Mouse (Mus musculus): ENCODE measurements around the gene Itpr2. TPM values are rescaled to one million over a fixed set of nuclear protein-coding genes. Genes with fewer than 3 reads are reported as not detected.

Itpr2 gene
- polyA plus RNA-seq, 1 experiment from 2014 or later, result 31.2 TPM

- H3K9ac ChIP-seq, result no peak overlapping the region
- no peak overlapping the region for H3K4me3 ChIP-seq
- peaks cover 19% of the 10 kb centered on the region for H3K4me1 ChIP-seq
- H3K4me2 ChIP-seq, result no peak overlapping the region
- no peaks in the 10 kb centered on the region for H3K27me3 ChIP-seq (replicated peaks)
- H3K9me3 ChIP-seq, result no peaks in the 10 kb centered on the region
- H3K36me3 ChIP-seq, result peaks cover 14% of the 10 kb centered on the region
- ATAC-seq (ENCODE audit: extremely low read depth, insufficient number of reproducible peaks, low FRiP score, low TSS enrichment), result no peak
- no peak overlapping the region for H3K27ac ChIP-seq (replicated peaks)
- WGBS, result 73% methylated on average over 3 of the region's 3 CpGs
These were observed 196.0 kb downstream of the Itpr2 start for GRCm38 (mm10) chr6:146305995-146306394.

- Histone ChIP-seq H3K9me3 (no peaks in the 10 kb centered on the region), H3K4me1 (peaks cover 17% of the 10 kb centered on the region), H3K4me2 (no peak overlapping the region), H3K4me3 (no peak overlapping the region), H3K36me3 (peaks cover 12% of the 10 kb centered on the region; the same call in 1 of the 2 replicates), H3K27me3 (replicated peaks) (no peaks in the 10 kb centered on the region), H3K9ac (no peak overlapping the region), H3K27ac (replicated peaks) (no peak overlapping the region)
- no peak for ATAC-seq (ENCODE audit: extremely low read depth, insufficient number of reproducible peaks, low FRiP score, low TSS enrichment)
- 94% methylated on average over 11 of the region's 11 CpGs for WGBS
These were observed 197.9 kb downstream of the Itpr2 start for GRCm38 (mm10) chr6:146304088-146304487.

- no peaks in the 10 kb centered on the region for H3K27me3 ChIP-seq (replicated peaks)
- H3K4me2 ChIP-seq, result no peak overlapping the region
- H3K9ac ChIP-seq, result no peak overlapping the region
- peaks cover 5% of the 10 kb centered on the region; the same call in 1 of the 2 replicates for H3K9me3 ChIP-seq
- H3K27ac ChIP-seq (replicated peaks), result no peak overlapping the region
- H3K4me3 ChIP-seq, result no peak overlapping the region
- H3K4me1 ChIP-seq, result peaks cover 17% of the 10 kb centered on the region
- ATAC-seq (ENCODE audit: extremely low read depth, insufficient number of reproducible peaks, low FRiP score, low TSS enrichment), result no peak
- H3K36me3 ChIP-seq, result peaks cover 18% of the 10 kb centered on the region; the same call in 1 of the 2 replicates
- WGBS, result 64% methylated on average over 2 of the region's 2 CpGs
These were observed 198.7 kb downstream of the Itpr2 start for GRCm38 (mm10) chr6:146303336-146303735.

GRCm38 (mm10) chr6:146302574-146303130 is 199.4 kb downstream of the Itpr2 start:
- ATAC-seq (ENCODE audit: extremely low read depth, insufficient number of reproducible peaks, low FRiP score, low TSS enrichment), result no peak
- no peak overlapping the region for H3K9ac ChIP-seq
- no peak overlapping the region for H3K27ac ChIP-seq (replicated peaks)
- 84% methylated on average over 8 of the region's 8 CpGs for WGBS
- peaks cover 18% of the 10 kb centered on the region; the same call in 1 of the 2 replicates for H3K36me3 ChIP-seq
- no peak overlapping the region for H3K4me2 ChIP-seq
- H3K9me3 ChIP-seq, result peaks cover 5% of the 10 kb centered on the region; the same call in 1 of the 2 replicates
- no peaks in the 10 kb centered on the region for H3K27me3 ChIP-seq (replicated peaks)
- H3K4me1 ChIP-seq, result peaks cover 17% of the 10 kb centered on the region
- H3K4me3 ChIP-seq, result no peak overlapping the region

- Histone ChIP-seq H3K27me3 (replicated peaks) (no peaks in the 10 kb centered on the region), H3K9ac (no peak overlapping the region), H3K9me3 (peaks cover 5% of the 10 kb centered on the region; the same call in 1 of the 2 replicates), H3K4me1 (peaks cover 17% of the 10 kb centered on the region), H3K36me3 (peaks cover 15% of the 10 kb centered on the region; the same call in 1 of the 2 replicates), H3K4me3 (no peak overlapping the region), H3K27ac (replicated peaks) (no peak overlapping the region), H3K4me2 (no peak overlapping the region)
- no peak for ATAC-seq (ENCODE audit: extremely low read depth, insufficient number of reproducible peaks, low FRiP score, low TSS enrichment)
- 65% methylated on average over 3 of the region's 3 CpGs for WGBS
These were observed 199.9 kb downstream of the Itpr2 start for GRCm38 (mm10) chr6:146302101-146302500.

GRCm38 (mm10) chr6:146300961-146301360 is 201.1 kb downstream of the Itpr2 start:
- H3K27me3 ChIP-seq (replicated peaks), result no peaks in the 10 kb centered on the region
- H3K9me3 ChIP-seq, result peaks cover 5% of the 10 kb centered on the region; the same call in 1 of the 2 replicates
- no peak overlapping the region for H3K27ac ChIP-seq (replicated peaks)
- peaks cover 17% of the 10 kb centered on the region for H3K4me1 ChIP-seq
- no peak overlapping the region for H3K9ac ChIP-seq
- ATAC-seq (ENCODE audit: extremely low read depth, insufficient number of reproducible peaks, low FRiP score, low TSS enrichment), result no peak
- no peak overlapping the region for H3K4me3 ChIP-seq
- H3K36me3 ChIP-seq, result peaks cover 18% of the 10 kb centered on the region
- H3K4me2 ChIP-seq, result no peak overlapping the region

GRCm38 (mm10) chr6:146298712-146299111 is 203.3 kb downstream of the Itpr2 start:
- Histone ChIP-seq H3K27me3 (replicated peaks) (no peaks in the 10 kb centered on the region), H3K9me3 (peaks cover 5% of the 10 kb centered on the region; the same call in 1 of the 2 replicates), H3K9ac (no peak overlapping the region), H3K4me2 (no peak overlapping the region), H3K4me3 (no peak overlapping the region), H3K36me3 (peaks cover 29% of the 10 kb centered on the region), H3K27ac (replicated peaks) (no peak overlapping the region), H3K4me1 (peaks cover 9% of the 10 kb centered on the region; the same call in 1 of the 2 replicates)
- no peak for ATAC-seq (ENCODE audit: extremely low read depth, insufficient number of reproducible peaks, low FRiP score, low TSS enrichment)

GRCm38 (mm10) chr6:146291036-146291435 is 211.0 kb downstream of the Itpr2 start:
- Histone ChIP-seq H3K9me3 (peaks cover 7% of the 10 kb centered on the region), H3K4me2 (no peak overlapping the region), H3K27me3 (replicated peaks) (no peaks in the 10 kb centered on the region), H3K9ac (no peak overlapping the region), H3K4me3 (no peak overlapping the region), H3K36me3 (peaks cover 52% of the 10 kb centered on the region), H3K27ac (replicated peaks) (no peak overlapping the region), H3K4me1 (no peaks in the 10 kb centered on the region)
- WGBS, result 84% methylated on average over 10 of the region's 10 CpGs
- ATAC-seq (ENCODE audit: extremely low read depth, insufficient number of reproducible peaks, low FRiP score, low TSS enrichment), result no peak

- Histone ChIP-seq H3K27me3 (replicated peaks) (no peaks in the 10 kb centered on the region), H3K36me3 (peaks cover 46% of the 10 kb centered on the region), H3K4me1 (peaks cover 4% of the 10 kb centered on the region; the same call in 1 of the 2 replicates), H3K9me3 (peaks cover 7% of the 10 kb centered on the region), H3K4me3 (no peak overlapping the region), H3K9ac (no peak overlapping the region), H3K27ac (replicated peaks) (no peak overlapping the region), H3K4me2 (no peak overlapping the region)
- ATAC-seq (ENCODE audit: extremely low read depth, insufficient number of reproducible peaks, low FRiP score, low TSS enrichment), result no peak
- 76% methylated on average over 10 of the region's 10 CpGs for WGBS
These were observed 212.2 kb downstream of the Itpr2 start for GRCm38 (mm10) chr6:146289801-146290200.

- H3K4me1 ChIP-seq, result peaks cover 8% of the 10 kb centered on the region; the same call in 1 of the 2 replicates
- H3K36me3 ChIP-seq, result peaks cover 37% of the 10 kb centered on the region
- ATAC-seq (ENCODE audit: extremely low read depth, insufficient number of reproducible peaks, low FRiP score, low TSS enrichment), result no peak
- 79% methylated on average over 5 of the region's 5 CpGs for WGBS
- no peak overlapping the region for H3K27ac ChIP-seq (replicated peaks)
- no peak overlapping the region for H3K4me2 ChIP-seq
- no peaks in the 10 kb centered on the region for H3K27me3 ChIP-seq (replicated peaks)
- H3K9me3 ChIP-seq, result peaks cover 7% of the 10 kb centered on the region
- H3K9ac ChIP-seq, result no peak overlapping the region
- no peak overlapping the region for H3K4me3 ChIP-seq
These were observed 213.8 kb downstream of the Itpr2 start for GRCm38 (mm10) chr6:146288266-146288665.

GRCm38 (mm10) chr6:146284921-146285565 is 217.0 kb downstream of the Itpr2 start:
- Histone ChIP-seq H3K27ac (replicated peaks) (no peak overlapping the region), H3K27me3 (replicated peaks) (no peaks in the 10 kb centered on the region), H3K4me1 (peaks cover 8% of the 10 kb centered on the region; the same call in 1 of the 2 replicates), H3K4me3 (no peak overlapping the region), H3K9ac (no peak overlapping the region), H3K36me3 (peaks cover 28% of the 10 kb centered on the region), H3K4me2 (no peak overlapping the region), H3K9me3 (peaks cover 7% of the 10 kb centered on the region)
- no peak for ATAC-seq (ENCODE audit: extremely low read depth, insufficient number of reproducible peaks, low FRiP score, low TSS enrichment)
- 80% methylated on average over 11 of the region's 11 CpGs for WGBS

GRCm38 (mm10) chr6:146283981-146284380 is 218.0 kb downstream of the Itpr2 start:
- Histone ChIP-seq H3K4me1 (peaks cover 8% of the 10 kb centered on the region; the same call in 1 of the 2 replicates), H3K27me3 (replicated peaks) (no peaks in the 10 kb centered on the region), H3K27ac (replicated peaks) (no peak overlapping the region), H3K36me3 (peaks cover 20% of the 10 kb centered on the region), H3K9ac (no peak overlapping the region), H3K4me3 (no peak overlapping the region), H3K9me3 (peaks cover 7% of the 10 kb centered on the region), H3K4me2 (no peak overlapping the region)
- ATAC-seq (ENCODE audit: extremely low read depth, insufficient number of reproducible peaks, low FRiP score, low TSS enrichment), result no peak
- WGBS, result 69% methylated on average over 7 of the region's 7 CpGs
